Mouse (Mus musculus): ENCODE measurements around the gene Rps10. TPM values are rescaled to one million over a fixed set of nuclear protein-coding genes. Genes with fewer than 3 reads are reported as not detected.

The Rps10 gene
- 1,116 and 1,190 TPM in 2 replicates for polyA plus RNA-seq (2012; rRNA removed)

DNA sequence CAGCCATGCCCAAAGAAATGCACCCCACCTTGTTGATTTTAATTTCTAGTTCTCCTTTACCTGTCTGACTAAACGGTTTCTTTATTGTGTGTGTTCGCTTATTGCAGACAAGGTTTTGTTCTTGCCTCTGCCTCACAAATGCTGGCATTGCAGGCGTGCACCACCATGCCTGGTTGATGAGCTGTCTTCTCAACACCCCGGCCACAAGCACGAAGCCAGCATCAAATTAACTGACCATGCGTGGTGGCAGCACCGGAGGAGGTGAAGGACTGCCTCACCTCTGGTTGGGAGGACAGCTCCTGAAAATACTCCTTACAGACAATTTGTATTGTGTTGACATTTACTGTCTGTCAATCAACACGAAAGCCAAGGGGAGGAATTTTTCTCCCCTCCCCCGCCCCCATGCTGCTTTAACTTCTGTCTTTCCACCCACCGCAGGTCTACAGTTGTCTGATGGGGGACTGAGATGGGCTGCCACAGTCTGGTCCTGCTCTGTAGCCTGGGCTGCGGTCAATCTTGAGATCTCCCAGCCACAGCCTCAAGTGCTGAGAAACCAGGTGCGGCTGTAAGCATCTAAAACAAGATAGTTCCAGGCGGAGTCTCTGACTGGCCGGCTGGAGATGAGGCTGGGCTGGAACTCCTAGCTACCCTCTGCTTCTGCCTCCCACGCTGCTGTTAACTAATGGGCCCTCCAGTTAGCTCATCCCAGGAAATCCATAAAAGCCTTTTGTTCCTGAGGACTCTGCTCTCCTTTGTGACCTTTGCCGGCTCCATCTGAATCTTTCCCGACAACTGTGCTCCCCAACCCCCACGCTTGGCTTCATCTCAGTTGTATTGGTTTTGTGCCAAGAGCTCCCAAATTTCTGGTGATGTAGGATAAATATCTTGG lies at the start of gene Rps10:
Rps10 (minus strand) TSS at position 538 of the 889 bp plus-strand sequence.

DNA sequence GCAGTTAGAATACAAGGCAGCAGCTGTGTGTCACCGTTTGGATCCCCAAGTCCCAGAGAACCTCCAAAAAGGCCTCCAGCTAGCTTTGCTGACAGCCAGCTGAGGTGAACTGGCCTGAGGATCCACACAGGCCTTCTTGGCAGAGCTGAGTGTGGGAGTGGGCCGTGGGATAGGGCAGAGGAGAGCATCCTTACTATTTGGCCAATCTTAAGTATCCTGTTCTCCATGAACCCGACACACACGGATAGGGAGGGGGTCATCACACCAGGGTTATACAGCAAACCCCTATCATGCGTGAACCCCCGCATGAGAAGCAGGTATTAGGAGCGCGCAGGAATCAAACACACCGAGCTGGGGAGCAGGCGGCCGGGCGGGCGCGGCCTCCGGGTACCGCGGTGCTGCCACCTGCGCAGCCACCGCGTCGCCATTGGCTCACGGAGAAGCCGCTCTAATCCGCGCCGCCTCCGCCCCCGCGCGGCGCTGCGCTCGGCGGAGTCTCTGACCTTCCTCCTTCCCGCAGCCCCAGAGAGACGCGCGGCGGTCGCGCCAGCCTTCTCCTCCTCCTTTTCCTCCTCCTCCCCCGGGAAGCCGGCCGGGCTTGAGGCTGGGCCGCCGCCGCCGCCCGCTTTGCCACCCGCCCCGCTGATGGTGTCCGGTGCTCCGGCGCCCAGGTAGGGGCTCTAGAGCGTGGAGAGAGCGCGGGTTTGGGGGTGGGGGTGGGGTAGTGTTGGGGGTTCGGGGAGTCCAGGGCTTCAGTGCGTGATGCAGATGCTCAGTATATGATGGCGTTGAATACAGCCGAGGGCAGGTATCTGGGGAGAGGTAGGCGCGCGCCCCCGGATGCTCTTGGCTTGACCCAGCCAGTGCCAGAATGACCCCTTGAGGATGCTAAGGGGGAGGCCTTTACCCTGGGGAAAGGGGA lies 18.9 kb upstream of the Rps10 start, which contains the start of gene Pacsin1:
Pacsin1 (plus strand) TSS at position 421 of the 922 bp plus-strand sequence.

GRCm38 (mm10) chr17:27634871-27635574 lies 1.4 kb downstream of the Rps10 start, which contains the start of gene RPS10-NUDT3:
TSS of gene RPS10-NUDT3 (minus strand) at chr17:27635222.

DNA sequence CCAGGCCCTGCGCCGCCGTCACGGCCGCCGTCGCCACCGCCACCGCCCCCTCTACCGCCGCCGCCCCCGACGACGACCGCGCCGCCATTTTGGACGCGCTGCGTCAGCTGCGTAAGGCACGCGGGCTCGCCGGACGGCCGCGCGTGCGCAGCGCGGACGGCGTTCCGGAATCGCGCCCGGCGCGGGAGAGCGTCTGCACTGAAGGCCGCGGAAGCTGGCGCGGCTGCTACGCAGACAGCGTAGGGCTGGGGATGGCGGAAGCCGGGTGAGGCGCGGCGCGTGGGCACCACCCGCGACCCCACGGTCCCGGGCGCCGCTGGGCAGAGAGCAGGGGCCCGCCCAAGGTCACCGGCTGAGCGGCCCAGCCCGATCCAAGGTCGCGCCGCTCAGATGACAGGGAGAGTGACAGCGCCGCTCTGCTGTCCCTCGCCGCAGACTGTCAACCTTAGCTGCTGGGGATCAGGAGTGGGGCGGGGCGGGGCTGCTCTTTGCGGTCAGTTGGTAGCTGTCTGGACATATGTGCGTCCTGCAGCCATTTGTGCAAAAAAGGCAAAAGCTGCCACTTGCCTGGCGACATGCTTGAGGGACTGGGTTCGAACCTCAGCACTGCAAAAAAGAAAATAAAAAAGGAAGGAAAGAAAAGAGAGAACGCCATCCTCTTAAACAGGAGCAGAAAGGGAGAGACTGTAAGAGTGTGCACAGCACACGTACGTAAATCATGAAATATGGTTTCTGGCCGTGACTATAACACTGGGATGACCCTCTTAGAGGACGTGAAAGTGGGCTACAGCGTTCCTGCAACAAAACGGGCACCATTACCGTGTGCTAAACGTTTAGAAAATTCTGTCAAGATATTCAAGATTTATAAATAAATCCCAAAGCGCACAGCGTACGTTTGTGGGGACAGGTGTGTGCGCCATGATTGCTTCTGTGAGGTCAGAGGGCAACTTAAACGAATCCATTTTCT lies 12.8 kb downstream of the Rps10 start, which contains the start of gene Nudt3:
Nudt3 (minus strand) TSS at position 136 of the 967 bp plus-strand sequence.

Other genes starting within 250 kb of the Rps10 start
- gene Grm4, start 115.3 kb downstream of the Rps10 start, polyA plus RNA-seq (2012; rRNA removed), result 0.01 TPM in 1 of 2 replicates, not detected in the other
- 161 and 166 TPM in 2 replicates for gene Hmga1, start 80.2 kb downstream of the Rps10 start, polyA plus RNA-seq (2012; rRNA removed)
- 7.9 and 9.2 TPM in 2 replicates for gene AI413582, start 70.9 kb downstream of the Rps10 start, polyA plus RNA-seq (2012; rRNA removed)
- gene Nudt3, start 13.2 kb downstream of the Rps10 start, polyA plus RNA-seq (2012; rRNA removed), result 24.6 and 24.8 TPM in 2 replicates
- not detected in 2 replicates for gene RPS10-NUDT3, start 1.4 kb downstream of the Rps10 start, polyA plus RNA-seq (2012; rRNA removed)
- 0.07 and 0.10 TPM in 2 replicates for gene Pacsin1, start 18.8 kb upstream of the Rps10 start, polyA plus RNA-seq (2012; rRNA removed)
- 0.06 TPM in 1 of 2 replicates, not detected in the other for gene Spdef, start 92.3 kb upstream of the Rps10 start, polyA plus RNA-seq (2012; rRNA removed)
- 21.2 and 25.3 TPM in 2 replicates for gene D17Wsu92e, start 184.0 kb upstream of the Rps10 start, polyA plus RNA-seq (2012; rRNA removed)
- gene Snrpc, start 201.5 kb upstream of the Rps10 start, polyA plus RNA-seq (2012; rRNA removed), result 87.9 and 89.2 TPM in 2 replicates
- 3.1 and 3.4 TPM in 2 replicates for gene Uhrf1bp1, start 219.8 kb upstream of the Rps10 start, polyA plus RNA-seq (2012; rRNA removed)

All from liver, embryonic 14 days (tissue).